Mouse (Mus musculus) left cerebral cortex, postnatal 36 days (tissue): ENCODE measurements at regions not wholly inside any gene's neighbourhood (a gene's known extent, or its start where the extent isn't known, plus 50 kb on each side); places are given as distances from the start of the nearest gene placed in this dataset.

Experiments used
- DNase-seq, 2 experiments: peaks; one replicate each; pipeline ENCODE4 v3.0.0; 2021 to 2022; ENCODE audit warnings: low spot score in 2 of 2, mixed read lengths in 1 of 2
- intact Hi-C: fragments of 180-260 bp; cut with DNase I; formaldehyde crosslinking; loops from one replicate; pipeline ENCODE4 v1.15.1; 2025

DNA sequence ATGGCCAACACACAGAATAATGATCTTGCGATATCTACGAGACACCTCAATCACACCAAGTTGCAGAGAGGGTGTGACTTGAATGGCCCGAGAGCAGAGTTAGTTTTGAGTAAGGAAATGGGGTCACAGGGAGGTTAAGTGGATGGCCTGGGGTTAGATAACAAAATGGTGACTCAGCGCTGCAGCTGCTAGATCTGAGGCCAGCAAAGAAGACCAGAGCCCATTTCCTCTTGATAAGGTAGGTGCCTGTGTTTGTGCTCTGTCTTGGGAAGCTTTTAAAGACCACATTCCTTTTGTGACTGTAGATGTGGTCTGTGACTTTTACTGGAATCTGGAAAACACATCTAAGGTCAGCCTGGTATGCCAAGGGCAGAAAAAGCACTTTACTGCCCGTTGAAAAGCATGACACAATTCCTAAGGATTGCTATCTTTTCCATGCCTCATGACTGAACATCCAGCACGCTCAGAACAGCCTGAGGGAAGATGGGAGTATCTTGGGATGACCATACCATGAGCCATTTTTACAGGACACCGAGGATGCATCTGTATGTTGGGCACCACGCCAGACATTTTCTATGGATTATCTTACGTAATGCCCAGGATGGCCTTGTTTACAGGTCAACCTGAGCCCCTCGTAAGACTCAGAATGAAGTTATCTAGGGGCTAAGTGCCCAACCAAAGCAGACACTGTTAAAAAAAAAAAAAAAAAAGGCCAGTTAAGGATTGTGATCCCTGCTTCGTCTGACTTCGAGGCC lies 148.7 kb upstream of the Prickle1 start:
- DNase-seq, result no peak
- intact Hi-C loops, result no loop called here

DNA sequence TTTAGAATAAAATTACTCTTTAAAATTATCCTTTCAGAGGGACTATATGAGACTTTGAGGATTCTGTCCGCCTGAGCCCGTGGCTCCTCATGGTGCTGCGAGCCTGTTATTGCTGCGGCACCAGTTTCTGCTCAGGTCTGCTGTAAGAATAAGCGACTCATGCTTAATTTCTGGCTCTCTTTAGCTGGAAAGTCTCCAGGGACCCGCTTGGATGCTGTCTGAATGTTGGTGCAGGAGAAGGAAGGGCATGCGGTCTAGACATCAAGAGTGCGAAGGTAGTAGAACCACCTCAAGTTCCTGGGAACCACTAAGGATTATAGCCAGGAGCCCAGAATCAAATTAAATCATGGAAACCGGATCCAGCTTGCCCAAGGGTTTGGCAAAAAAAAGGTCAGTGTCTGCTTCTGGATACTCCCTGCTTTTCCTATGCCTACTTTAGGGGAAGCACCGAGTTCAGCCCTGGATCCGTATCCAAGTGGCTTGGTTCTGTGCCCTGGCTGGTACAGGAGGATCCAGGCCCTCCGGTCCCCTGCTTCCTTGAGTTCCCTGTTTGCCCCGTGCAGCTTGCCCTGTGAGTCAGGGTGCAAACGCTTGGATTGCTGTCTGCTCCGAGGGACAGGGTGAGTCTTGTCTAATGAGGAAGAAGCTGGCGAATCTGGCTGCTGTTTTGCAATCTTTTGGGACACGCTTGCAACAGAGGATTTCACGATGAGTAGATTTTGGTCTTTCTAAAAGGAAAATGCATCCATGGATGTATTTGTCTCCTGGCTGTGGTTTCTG lies 138.2 kb upstream of the Prickle1 start:
- intact Hi-C loops, result no loop called here
- DNase-seq, result no peak

DNA sequence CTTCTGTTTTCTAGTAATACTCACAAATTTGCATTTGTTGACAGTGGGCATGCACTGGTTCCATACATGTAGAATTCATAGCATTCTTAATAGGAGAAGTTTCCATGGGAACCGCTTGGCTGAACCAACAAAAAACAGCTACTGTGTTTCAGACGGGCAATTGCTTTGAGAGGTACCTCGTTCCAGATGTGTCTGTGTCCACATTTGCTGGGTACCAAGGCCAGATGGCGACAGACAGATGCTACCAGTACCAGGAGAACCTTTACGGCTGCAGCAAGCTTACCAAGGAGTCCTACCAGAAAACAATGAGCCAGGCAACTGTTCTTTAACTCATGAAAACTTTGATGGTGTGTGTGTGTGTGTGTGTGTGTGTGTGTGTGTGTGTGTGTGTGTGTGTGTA lies 137.1 kb upstream of the Prickle1 start:
- intact Hi-C loops, result no loop called here
- no peak for DNase-seq

DNA sequence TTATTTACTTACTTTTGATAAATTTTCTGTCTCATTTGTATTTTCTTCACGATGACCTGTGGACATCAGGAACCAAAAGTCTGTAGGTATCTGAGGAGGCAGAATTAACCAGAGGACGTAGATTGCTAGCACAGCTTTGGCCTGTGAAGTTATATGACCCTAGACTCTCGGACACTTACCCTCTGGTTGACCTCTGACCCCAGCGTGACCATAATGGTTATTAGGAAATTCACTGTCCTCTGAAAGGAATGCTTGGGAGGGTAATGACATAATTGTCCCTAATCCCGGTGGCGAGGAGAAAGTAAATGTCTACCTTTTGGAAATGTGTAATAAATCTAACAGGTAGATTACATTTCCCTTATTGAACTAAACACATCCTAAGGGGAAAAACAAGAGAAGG lies 135.5 kb upstream of the Prickle1 start:
- intact Hi-C loops, result no loop called here
- no peak for DNase-seq

DNA sequence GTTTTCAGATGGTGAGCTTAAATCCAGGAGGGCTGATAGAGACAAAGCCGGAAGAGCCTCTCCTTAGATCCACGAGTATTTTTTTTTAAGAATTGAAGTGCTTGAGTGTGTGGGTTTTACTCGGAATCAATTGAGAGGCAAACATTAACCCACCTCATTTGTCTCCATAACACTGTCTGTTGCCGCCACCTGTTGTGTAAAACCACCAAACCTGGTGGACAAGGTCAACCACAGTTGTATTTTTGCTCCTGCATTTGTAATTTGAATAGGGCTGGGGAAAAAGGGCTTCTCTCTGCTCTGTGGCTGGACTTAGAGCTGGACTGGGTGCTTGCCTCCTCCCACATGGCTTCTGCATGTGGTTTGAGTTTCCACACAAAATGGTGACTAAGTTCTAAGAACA lies 119.8 kb upstream of the Prickle1 start:
- no peak for DNase-seq
- intact Hi-C loops, result no loop called here

DNA sequence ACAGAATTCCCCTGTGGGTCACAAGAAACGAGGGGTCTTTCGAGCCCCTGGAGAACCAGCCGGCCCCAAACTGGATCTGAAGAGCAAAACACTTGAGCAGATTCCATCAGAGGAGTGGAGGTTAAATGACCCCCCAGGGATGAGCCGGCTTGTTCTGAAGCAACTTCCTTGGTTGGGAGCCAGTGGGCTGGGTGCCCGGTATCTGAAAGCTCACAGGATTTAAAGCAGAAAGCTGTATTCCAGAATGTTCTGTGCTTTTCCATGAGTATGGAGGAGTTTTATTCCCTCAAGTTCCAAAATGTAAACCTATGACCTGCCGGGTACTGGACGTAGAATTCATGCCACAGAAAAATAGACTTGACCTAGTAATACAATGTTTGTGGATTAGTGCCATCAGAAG lies 117.7 kb upstream of the Prickle1 start:
- intact Hi-C loops, result no loop called here
- DNase-seq, result peak; percentile 30 to 44

DNA sequence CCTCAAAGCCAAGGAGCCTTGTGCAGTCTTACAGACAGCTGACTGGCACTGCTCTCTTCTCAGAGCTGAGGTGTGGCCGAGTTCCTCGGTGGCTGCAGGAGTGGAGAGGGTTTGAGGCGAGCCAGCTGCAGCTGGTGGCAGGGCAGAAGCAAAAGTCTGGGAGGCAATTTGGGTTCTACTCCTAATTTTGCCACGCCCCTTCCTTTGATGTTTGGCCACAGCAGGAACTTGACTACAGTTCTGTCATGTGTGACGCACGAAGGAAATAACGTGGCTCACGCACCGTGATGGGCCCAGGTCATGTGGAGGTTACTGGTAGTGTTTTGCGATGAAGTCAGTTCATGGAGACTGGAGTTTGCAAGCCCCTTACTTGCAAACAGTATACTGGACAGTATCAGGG lies 116.9 kb upstream of the Prickle1 start:
- intact Hi-C loops, result no loop called here
- no peak for DNase-seq

DNA sequence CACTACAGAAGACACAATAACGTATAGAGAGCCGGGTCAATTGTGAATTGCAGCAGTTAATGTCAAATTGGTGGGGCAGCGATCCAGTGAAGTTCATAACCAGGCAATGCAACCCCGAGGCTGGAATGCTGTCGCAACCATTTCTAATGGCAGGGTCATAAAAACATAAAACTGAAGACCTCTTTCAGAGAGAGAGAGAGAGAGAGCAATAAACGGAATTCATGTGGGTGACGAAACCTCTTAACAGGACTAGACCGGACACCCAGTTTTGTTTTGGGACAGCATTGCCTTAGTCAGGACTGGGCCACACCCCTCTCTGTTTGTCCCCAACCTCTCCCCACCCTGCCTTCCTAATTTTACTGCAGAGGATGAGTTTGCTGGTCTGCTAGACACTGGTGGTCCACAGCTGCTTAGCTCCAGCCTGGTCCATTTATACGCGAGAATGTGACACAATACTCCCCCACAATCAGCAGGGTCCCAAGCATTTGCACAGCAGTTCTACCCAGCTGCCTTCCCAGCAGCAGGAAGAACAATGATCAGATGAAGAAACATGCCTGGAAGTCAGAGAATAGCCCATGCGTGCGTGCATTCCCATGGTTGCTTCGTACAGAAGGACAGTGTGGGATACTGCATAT lies 115.6 kb upstream of the Prickle1 start:
- intact Hi-C loops, result no loop called here
- no peak for DNase-seq

DNA sequence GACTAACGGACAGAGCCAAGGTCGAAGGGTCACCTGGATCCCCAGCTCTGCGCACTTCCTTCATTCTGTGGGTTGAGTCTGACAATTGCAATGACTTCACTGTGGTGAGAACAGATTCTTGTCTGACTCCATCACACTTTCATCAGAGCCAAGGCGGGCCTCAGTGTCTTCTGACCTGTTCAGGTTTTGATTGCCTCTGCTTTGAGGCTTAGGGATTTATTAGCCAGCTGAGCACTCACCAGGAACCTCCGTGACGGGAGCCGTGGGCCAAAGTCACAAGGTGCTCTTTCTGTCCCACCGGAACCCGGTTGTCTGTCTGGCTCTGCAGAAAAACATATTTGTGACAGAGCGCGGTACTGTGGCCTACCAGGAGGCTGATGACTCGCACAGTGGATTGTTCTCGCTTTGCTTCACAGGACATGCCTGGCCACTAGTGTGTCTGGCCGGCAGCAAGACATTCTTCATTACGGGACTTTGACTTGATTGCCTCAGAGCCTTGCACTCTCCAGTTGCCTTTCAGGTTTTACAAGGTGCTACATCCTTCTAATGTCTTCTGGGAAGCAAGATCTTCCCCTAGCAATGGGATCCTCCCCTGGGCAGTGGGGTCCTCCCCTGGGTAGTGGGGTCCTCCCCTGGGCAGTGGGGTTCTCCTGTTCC lies 114.9 kb upstream of the Prickle1 start:
- intact Hi-C loops, result no loop called here
- DNase-seq, result no peak

DNA sequence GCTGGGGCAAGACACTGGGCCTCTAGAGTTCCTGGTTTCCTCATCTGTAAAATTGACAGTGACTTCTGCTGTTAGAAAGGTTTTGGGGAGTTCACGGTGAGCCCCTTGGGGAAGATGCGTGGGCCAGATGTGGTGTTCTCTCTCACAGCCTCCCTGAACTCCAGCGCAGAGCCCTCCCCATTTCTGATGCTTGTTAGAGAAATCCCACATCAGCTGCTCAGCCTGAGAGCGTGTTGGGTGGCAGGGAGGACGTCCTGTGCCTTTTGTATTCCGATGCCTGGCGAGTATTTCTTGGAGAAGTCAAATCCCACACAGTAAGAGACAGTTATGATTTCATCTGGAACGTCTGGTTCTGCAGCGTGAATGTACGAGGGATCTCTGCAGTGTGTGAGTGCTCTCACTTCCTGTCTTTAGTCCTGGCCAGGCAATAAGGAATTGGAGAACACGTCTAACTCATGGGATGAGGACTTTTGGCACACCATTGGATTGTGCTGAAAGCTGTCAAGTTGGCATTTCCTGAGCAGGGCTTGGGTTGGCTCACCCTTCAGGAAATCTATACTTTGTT lies 110.8 kb upstream of the Prickle1 start:
- intact Hi-C loops, result no loop called here
- no peak for DNase-seq

DNA sequence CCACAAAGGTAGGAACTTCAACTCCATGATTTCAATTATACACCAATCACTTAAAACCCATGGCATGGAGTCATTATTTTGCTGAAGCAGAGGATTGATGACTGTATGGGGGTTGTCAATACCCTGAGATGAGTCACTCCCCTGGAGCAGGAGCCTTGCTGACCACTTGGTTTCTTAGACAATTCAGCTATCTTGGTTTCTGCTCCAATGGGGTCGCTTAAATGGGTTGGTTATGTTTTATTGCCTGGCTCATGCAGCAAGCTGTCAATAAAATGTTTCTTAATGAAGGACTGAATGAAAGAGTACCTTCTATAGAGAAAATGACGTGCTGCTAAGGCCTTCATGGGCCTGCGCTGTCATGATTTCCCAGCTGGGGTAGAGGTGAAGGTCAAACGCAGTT lies 110.0 kb upstream of the Prickle1 start:
- intact Hi-C loops, result no loop called here

DNA sequence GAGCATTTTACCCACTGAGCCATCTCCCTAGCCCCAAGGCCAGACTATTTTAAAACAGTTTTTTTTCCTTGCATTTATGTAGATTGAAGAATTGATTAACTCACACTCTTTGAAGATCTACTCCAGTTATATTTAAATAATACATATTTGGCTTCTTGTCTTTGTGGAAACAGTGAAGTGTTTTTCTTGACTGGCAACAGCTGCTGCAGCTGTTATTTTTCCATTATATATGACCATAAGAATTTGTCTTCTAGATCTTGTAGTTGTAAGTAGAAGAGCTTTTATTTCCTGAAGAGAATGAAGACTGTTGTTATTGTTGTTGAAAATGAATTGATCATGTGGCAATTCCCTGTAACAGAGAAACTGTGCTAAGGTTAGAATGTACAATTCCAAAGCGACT lies 109.4 kb upstream of the Prickle1 start:
- no peak for DNase-seq
- intact Hi-C loops, result no loop called here

More for the DNA sequence above, 110.0 kb upstream of the Prickle1 start:
- DNase-seq, result no peak

DNA sequence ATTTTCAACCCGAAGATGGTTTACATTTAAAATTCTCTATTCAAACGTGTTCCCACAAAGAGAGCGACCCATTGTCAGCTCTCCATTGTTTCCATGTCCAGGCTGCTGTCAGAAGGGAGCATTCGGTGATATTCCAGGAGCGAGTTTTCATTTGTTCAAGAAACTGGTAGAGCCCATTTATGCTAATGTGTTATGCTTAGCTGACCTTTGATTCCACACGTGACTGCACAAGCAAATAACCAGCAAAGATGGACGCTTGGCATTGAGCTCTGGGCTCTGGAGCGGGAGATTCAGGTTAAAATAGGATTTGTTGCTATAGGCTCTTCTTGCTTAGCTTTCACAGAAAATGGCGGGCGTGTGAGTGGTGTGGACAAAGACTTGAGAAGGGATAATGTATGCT lies 105.3 kb upstream of the Prickle1 start:
- no peak for DNase-seq
- intact Hi-C loops, result no loop called here

DNA sequence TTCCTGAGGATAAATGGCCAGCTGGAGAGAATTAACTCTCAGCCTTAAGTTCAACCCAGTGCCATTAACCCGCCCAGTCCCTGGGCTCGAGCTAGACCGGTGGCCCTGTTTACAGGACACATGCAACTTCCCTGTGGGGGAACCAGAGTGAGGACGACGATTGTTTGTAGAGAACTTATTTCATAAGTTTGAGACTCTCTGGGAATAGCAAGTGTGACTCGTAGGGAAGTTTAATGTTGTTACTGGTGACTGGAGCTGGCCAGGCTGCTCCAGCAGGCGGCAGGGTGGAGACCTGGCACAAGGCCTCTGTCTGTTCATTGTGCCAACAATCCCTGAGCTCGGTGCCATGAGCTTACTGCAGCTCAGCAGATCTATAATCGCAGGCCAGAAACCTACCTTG lies 104.3 kb upstream of the Prickle1 start:
- no peak for DNase-seq
- intact Hi-C loops, result loop anchor here (10.0 kb wide), 1 partner anchor 125 kb away; no protein-coding TSS in a partner anchor

DNA sequence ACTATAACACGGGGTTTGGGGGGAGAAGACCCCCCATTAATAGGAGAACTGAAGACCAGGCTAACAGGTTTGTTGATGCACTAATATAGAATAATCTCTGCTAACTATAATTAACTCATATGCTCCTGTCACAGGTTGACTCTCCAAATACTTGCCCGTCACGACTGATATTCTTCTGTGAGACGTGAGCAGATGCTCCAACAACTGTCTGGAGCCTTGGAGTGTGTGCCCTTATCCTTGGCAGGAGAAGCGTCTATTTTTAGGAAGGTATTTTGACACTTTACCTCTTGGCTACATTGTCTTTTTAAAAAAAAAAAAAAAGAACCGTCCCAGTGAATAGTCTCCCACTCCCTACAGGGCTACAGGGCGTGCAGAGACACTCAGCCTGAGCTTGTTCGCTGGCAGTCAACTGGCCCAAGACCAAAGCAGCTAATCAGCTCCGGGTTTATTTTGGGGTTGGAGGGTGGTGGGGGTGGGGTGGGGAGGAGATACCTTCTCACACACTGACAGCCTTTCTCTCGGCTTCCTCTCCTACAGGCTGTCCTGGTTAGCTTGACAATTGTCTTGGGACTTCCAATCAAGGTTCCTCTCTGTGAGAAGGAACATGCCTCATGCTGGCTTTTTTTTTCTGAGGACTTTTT lies 102.6 kb upstream of the Prickle1 start:
- DNase-seq, result peak in 1 of 2 experiments; percentile 26
- intact Hi-C loops, result loop anchor here (10.0 kb wide), 1 partner anchor 126 kb away; no protein-coding TSS in a partner anchor

DNA sequence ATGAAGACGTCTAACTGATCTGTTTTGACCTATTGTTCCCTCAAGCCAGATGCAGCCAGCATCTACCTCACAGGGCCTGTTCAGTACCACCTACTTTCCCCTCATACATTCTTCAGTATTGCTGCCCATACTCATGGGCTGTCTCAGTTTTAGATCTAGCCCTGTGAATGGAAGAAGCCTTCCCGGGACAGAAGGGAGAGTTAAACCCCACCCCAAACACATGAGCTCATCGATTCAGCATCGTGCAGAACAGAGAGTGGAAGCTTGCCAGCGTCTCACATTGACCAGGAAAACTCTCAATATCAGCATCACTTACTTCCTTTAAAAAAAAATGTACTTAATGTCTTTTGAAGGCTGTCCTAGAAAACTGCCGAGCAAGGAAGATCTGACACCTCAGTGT lies 95.0 kb upstream of the Prickle1 start:
- intact Hi-C loops, result loop anchor here (2.0 to 10.0 kb wide), 2 partner anchors 94 to 134 kb away; no protein-coding TSS in a partner anchor
- DNase-seq, result peak; percentile 13 to 18

DNA sequence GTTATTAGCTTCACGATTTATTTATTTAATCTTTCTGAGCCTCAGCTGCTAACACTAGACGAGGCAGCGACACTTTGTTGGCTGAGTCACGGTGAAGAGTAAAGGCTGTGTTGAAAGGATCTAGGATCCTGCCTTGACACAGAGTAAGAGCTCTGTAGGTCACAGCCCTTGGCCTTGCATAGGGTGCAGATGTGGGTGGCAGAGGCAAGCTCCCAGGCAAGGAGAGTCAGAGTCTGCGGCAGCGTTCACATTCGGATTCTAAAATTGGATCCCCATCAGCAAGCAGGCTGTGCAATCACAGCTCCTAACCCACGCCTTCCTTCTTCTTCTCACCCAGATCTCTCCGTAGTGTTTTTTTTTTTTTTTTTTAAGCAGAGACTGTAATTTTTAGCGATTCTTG lies 94.3 kb upstream of the Prickle1 start:
- peak; percentile 65 to 67 for DNase-seq
- intact Hi-C loops, result loop anchor here (2.0 to 10.0 kb wide), 2 partner anchors 93 to 135 kb away; no protein-coding TSS in a partner anchor

DNA sequence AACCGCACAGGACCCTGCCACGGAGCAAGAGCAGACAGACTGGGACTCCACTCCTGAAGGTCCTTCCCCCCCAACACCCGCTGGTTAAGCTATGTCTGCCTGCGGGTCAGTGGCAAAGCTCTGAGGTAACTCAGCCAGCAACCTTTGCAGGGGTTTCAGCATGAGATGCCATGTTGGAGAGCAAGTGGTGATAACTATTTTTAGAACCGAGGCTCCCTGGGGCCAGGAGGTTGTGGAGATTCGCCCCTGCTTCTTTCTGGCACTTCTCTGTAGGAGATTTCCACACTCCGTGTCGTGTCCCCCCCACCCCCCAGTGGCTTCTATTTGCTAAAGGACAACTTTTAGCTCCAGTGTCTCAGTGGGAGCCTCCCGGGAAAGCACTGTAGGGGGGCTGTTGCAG lies 90.7 kb upstream of the Prickle1 start:
- intact Hi-C loops, result no loop called here

DNA sequence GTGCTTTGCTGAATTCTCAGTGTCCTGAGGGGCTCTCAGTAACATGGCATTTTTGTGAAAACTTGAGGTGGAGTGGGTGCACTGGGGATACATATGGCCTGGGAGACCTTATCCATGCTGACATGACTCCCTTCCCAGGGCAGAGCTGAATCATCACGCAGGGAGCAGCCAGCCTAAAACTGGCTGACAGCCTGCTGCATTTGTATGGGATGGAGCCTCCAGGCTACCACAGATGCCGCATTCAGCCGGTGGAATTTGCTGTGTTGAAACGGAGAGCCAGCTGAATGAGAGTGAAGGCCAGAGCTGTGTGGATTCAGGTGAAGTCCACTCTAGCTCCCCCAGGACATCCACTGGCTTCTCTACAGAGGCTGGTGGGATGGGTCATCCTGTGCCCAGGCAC lies 85.9 kb upstream of the Prickle1 start:
- intact Hi-C loops, result no loop called here
- DNase-seq, result no peak

More for the DNA sequence above, 90.7 kb upstream of the Prickle1 start:
- DNase-seq, result no peak
